Mouse (Mus musculus) hematopoietic multipotent progenitor cell, adult 10-12 weeks (in vitro differentiated cells): ENCODE data around the gene Bad. TPM values are rescaled to one million over a fixed set of nuclear protein-coding genes. Genes with fewer than 3 reads are reported as not detected.

ENCODE experiments used
- polyA plus RNA-seq: library from polyadenylated mRNA; stranded (reverse); fragments of >175 nt; gene quantifications from 2 replicates; pipeline ENCODE4 v1.2.3, GENCODE M21; 2012; ENCODE audit warnings: low replicate concordance

Bad gene
- polyA plus RNA-seq, 1 experiment, result 51.8 TPM

Other genes starting within 250 kb of the Bad start
- 45.5 and 86.2 TPM in 2 replicates for gene Rps6ka4, start 101.2 kb upstream of the Bad start, polyA plus RNA-seq
- gene Ccdc88b, start 83.7 kb upstream of the Bad start, polyA plus RNA-seq, result 58.3 and 173 TPM in 2 replicates
- gene Trmt112, start 32.2 kb upstream of the Bad start, polyA plus RNA-seq, result 109 and 179 TPM in 2 replicates
- 235 and 243 TPM in 2 replicates for gene Prdx5, start 31.8 kb upstream of the Bad start, polyA plus RNA-seq
- 85.7 and 188 TPM in 2 replicates for gene Esrra, start 20.0 kb upstream of the Bad start, polyA plus RNA-seq
- gene Catsperz, start 16.5 kb upstream of the Bad start, polyA plus RNA-seq, result 0.13 TPM in 1 of 2 replicates, not detected in the other
- not detected in 2 replicates for gene Kcnk4, start 7.3 kb upstream of the Bad start, polyA plus RNA-seq
- 64.1 and 122 TPM in 2 replicates for gene Gpr137, start 619 bp downstream of the Bad start, polyA plus RNA-seq
- gene Ppp1r14b, start 33.1 kb downstream of the Bad start, polyA plus RNA-seq, result 184 and 260 TPM in 2 replicates
- gene Plcb3, start 34.6 kb downstream of the Bad start, polyA plus RNA-seq, result 19.1 and 35.7 TPM in 2 replicates
- gene Fkbp2, start 38.6 kb downstream of the Bad start, polyA plus RNA-seq, result 149 and 301 TPM in 2 replicates
- 55.0 and 101 TPM in 2 replicates for gene Vegfb, start 45.8 kb downstream of the Bad start, polyA plus RNA-seq
- gene Dnajc4, start 50.7 kb downstream of the Bad start, polyA plus RNA-seq, result 38.4 and 52.0 TPM in 2 replicates
- gene Nudt22, start 54.3 kb downstream of the Bad start, polyA plus RNA-seq, result 15.5 and 16.2 TPM in 2 replicates
- gene Trpt1, start 54.3 kb downstream of the Bad start, polyA plus RNA-seq, result 3.4 and 3.5 TPM in 2 replicates
- 376 and 794 TPM in 2 replicates for gene Fermt3, start 77.6 kb downstream of the Bad start, polyA plus RNA-seq
- 21.6 and 62.7 TPM in 2 replicates for gene Stip1, start 98.1 kb downstream of the Bad start, polyA plus RNA-seq
- 16.2 and 22.9 TPM in 2 replicates for gene Macrod1, start 114.9 kb downstream of the Bad start, polyA plus RNA-seq
- 0.04 TPM in 1 of 2 replicates, not detected in the other for gene Flrt1, start 163.9 kb downstream of the Bad start, polyA plus RNA-seq